Mouse (Mus musculus) embryonic facial prominence, embryonic 14.5 days (tissue): ENCODE measurements around the gene Ptchd3. TPM values are rescaled to one million over a fixed set of nuclear protein-coding genes. Genes with fewer than 3 reads are reported as not detected.
A peak's percentile ranks its signal among the peaks of the same experiment; 100 is the strongest.

ENCODE experiments used
- ATAC-seq: fragments of 200-750 bp; cut with Nextera tagmentation; 2 replicates; pipeline ENCODE4 v1.8.0; 2017; ENCODE audit warnings: low read depth, moderate number of reproducible peaks, moderate TSS enrichment
- DNase-seq: peaks from one replicate; pipeline ENCODE4 v3.0.0-alpha.2; 2015; ENCODE audit warnings: low spot score
- H3K27ac ChIP-seq: fragments of 300-500 bp; sonication (generic); replicated peaks from 2 replicates; pipeline ENCODE4 v1.5.1; 2014; ENCODE audit warnings: low read depth, mild to moderate bottlenecking, low read length, moderate library complexity
- H3K27me3 ChIP-seq: fragments of 300-500 bp; sonication (generic); replicated peaks from 2 replicates; pipeline ENCODE4 v1.6.1; 2014; ENCODE audit warnings: low read length; ENCODE audit not compliant: control insufficient read depth, insufficient read depth
- H3K36me3 ChIP-seq: fragments of 300-500 bp; sonication (generic); 2 replicates; pipeline ENCODE4 v1.6.1; 2014; ENCODE audit warnings: low read length, mixed read lengths; ENCODE audit not compliant: control insufficient read depth, insufficient read depth
- H3K4me1 ChIP-seq: fragments of 300-500 bp; sonication (generic); 2 replicates; pipeline ENCODE4 v1.6.1; 2014; ENCODE audit warnings: antibody characterized with exemption, low read length; ENCODE audit not compliant: control insufficient read depth, insufficient read depth
- H3K4me2 ChIP-seq: fragments of 300-500 bp; sonication (generic); 2 replicates; pipeline ENCODE4 v1.6.1; 2014; ENCODE audit warnings: low read depth, mild to moderate bottlenecking, low read length, moderate library complexity, mixed read lengths
- H3K4me3 ChIP-seq: fragments of 300-500 bp; sonication (generic); 2 replicates; pipeline ENCODE4 v1.5.1; 2014; ENCODE audit warnings: low read depth, mild to moderate bottlenecking, low read length
- H3K9ac ChIP-seq: fragments of 300-500 bp; sonication (generic); 2 replicates; pipeline ENCODE4 v1.6.1; 2014; ENCODE audit warnings: low read depth, mild to moderate bottlenecking, low read length, moderate library complexity, mixed read lengths
- H3K9me3 ChIP-seq: fragments of 300-500 bp; sonication (generic); 2 replicates; pipeline ENCODE4 v1.6.1; 2016; ENCODE audit warnings: low read length; ENCODE audit not compliant: control insufficient read depth
- WGBS: fragments of 180-500 bp; shearing (Covaris S2); extraction: QIAGEN DNeasy Blood & Tissue Kit; methylation state at CpG from one replicate; pipeline ENCODE4 v1.1.7; 2014; 5-methylcytosine and 5-hydroxymethylcytosine counted together
- polyA plus RNA-seq: library from polyadenylated mRNA; unstranded; fragments of >200 nt; fragmentation: Nextera tagmentation; extraction: Ambion mirVana; gene quantifications from 2 replicates; pipeline ENCODE4 v1.2.1, GENCODE M21; 2014

The Ptchd3 gene
- polyA plus RNA-seq, 1 experiment from 2014 or later, result not detected

GRCm38 (mm10) chr11:121794591-121795199, 35.4 kb upstream of the Ptchd3 start:
- no peaks in the 10 kb centered on the region for H3K27me3 ChIP-seq
- no peak overlapping the region for H3K4me2 ChIP-seq
- ATAC-seq, result peak; percentile 93
- no peaks in the 10 kb centered on the region for H3K9me3 ChIP-seq
- H3K4me1 ChIP-seq, result peaks cover 34% of the 10 kb centered on the region
- H3K36me3 ChIP-seq, result no peaks in the 10 kb centered on the region
- H3K27ac ChIP-seq, result peak overlapping the region; percentile 64
- DNase-seq, result peak; percentile 91
- no peak overlapping the region for H3K4me3 ChIP-seq
- no peak overlapping the region for H3K9ac ChIP-seq
- 22% methylated on average over 6 of the region's 6 CpGs for WGBS

GRCm38 (mm10) chr11:121795978-121796377, 34.1 kb upstream of the Ptchd3 start:
- peaks cover 27% of the 10 kb centered on the region for H3K4me1 ChIP-seq
- DNase-seq (no peak), ATAC-seq (no peak)
- H3K9me3 ChIP-seq, result no peaks in the 10 kb centered on the region
- no peak overlapping the region for H3K4me3 ChIP-seq
- H3K27me3 ChIP-seq, result no peaks in the 10 kb centered on the region
- H3K36me3 ChIP-seq, result no peaks in the 10 kb centered on the region
- H3K27ac ChIP-seq, result no peak overlapping the region
- no peak overlapping the region for H3K9ac ChIP-seq
- WGBS, result 90% methylated on average over 2 of the region's 2 CpGs
- H3K4me2 ChIP-seq, result no peak overlapping the region

- DNase-seq (no peak), ATAC-seq (no peak)
- H3K36me3 ChIP-seq, result no peaks in the 10 kb centered on the region
- no peaks in the 10 kb centered on the region for H3K9me3 ChIP-seq
- no peak overlapping the region for H3K4me3 ChIP-seq
- no peak overlapping the region for H3K4me2 ChIP-seq
- no peak overlapping the region for H3K9ac ChIP-seq
- H3K27ac ChIP-seq, result no peak overlapping the region
- H3K27me3 ChIP-seq, result no peaks in the 10 kb centered on the region
- 86% methylated on average over 2 of the region's 2 CpGs for WGBS
- peaks cover 18% of the 10 kb centered on the region for H3K4me1 ChIP-seq
Observed at GRCm38 (mm10) chr11:121798591-121798990, 31.5 kb upstream of the Ptchd3 start.

DNA sequence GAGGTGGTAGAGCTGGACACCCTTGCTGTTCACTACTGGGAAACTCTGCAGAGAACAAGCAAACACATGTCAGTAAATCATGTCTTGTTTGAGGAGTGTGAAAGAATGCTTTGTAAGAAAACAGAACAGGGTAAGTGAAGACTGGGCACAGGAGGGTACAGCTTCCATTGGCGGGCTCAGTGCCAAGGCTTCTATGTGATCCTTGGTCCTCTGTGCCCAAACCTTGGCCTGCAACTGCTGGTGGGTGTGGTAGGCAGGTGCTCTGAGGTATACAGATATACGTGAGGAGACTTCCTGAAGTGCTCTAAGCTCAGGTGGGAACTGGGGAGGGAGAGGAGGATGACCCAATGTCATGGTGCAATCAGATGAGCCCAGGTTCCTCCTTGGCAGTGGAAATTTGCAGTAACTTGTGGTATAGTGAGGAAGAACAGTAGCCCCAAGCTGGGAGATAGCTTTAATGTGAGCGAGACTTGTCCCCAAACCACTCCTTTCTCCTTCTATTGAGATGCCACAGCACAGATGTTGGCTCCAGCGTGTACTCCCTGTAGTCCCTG, 30.2 kb upstream of the Ptchd3 start:
- WGBS, result 78% methylated on average over 4 of the region's 4 CpGs
- no peak for DNase-seq
- Histone ChIP-seq H3K36me3 (no peaks in the 10 kb centered on the region), H3K4me2 (no peak overlapping the region), H3K27ac (no peak overlapping the region), H3K4me3 (no peak overlapping the region), H3K9ac (no peak overlapping the region), H3K27me3 (no peaks in the 10 kb centered on the region), H3K9me3 (no peaks in the 10 kb centered on the region), H3K4me1 (peaks cover 7% of the 10 kb centered on the region)
- no peak for ATAC-seq

GRCm38 (mm10) chr11:121802743-121803142, 27.3 kb upstream of the Ptchd3 start:
- Histone ChIP-seq H3K9me3 (no peaks in the 10 kb centered on the region), H3K27ac (no peak overlapping the region)
- no peak for ATAC-seq

DNA sequence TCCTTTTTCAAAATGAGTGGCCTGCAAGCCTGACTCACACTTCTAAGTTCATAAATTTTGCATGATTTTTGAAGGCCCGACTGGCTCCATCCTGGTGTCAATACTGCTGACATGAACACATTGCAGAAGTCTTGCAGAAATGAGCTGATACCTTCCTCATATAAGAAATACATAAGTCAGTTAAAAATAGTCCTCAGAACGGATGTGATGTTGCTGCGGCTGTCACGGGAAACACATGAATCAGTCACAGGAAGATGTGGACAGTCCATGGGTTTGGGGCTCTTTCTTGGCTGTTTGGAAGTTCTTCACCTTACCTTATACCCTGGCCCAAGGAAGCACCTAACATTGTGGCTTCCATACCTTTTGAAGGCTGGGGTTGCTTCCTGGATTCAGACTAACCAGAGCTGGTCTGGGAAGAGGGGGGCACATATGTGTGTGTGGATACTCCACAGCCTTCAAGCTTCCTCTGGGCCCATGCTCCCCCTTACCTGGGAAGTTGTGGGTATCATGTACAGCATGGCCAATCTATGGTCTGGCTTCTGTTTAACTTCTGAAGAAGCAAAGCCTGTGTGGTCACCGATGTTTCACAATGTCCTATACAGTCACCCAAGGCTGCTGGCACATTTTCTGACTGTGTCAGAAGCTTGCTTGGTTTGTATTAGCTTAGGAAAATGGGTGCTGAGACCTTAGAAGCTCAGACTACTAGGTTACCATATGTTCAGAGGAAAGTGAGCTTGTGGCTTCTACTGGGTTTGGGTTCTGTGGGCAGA, 25.6 kb upstream of the Ptchd3 start:
- no peak for DNase-seq
- H3K4me2 ChIP-seq, result no peak overlapping the region

More at GRCm38 (mm10) chr11:121802743-121803142, 27.3 kb upstream of the Ptchd3 start:
- H3K4me2 ChIP-seq, result no peak overlapping the region
- H3K4me1 ChIP-seq, result no peaks in the 10 kb centered on the region
- H3K4me3 ChIP-seq, result no peak overlapping the region
- no peaks in the 10 kb centered on the region for H3K36me3 ChIP-seq
- WGBS, result 88% methylated on average over 2 of the region's 2 CpGs
- H3K9ac ChIP-seq, result no peak overlapping the region
- peak; percentile 4 for DNase-seq
- H3K27me3 ChIP-seq, result no peaks in the 10 kb centered on the region

DNA sequence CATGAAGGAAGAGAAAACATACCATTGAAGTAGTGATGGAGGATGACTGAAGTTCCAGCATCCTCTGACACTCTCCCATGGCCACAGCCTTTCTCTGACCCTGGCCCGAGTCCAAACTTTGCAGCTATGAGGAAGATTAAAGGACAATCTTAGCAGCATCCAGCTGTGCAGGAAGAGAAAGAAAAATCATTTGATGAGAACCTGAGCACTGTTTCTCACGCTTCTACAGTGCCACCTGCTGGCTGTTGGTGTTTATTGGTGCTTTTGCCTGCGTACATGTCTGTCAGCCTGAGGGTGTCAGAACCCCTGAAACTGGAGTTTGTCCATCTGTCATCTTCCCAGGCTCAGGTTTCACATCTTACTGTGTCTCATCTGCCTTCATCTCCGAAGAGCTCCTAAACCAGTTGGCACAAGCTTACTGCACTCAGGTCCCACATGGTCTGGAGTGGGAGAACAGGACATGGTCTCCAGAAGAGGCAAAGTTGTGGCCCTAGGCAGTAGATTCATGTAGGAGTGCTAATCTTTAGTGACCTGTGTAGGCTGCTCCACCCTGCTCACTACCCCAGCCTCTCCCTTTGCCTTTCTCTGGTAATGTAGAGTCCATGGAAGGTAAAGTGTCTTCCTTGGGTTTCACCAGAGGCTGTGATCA, 21.7 kb upstream of the Ptchd3 start:
- peak; percentile 67 for ATAC-seq
- 4% methylated on average over 4 of the region's 4 CpGs for WGBS

More for the DNA sequence above, 25.6 kb upstream of the Ptchd3 start:
- H3K4me3 ChIP-seq, result no peak overlapping the region
- no peaks in the 10 kb centered on the region for H3K27me3 ChIP-seq
- H3K36me3 ChIP-seq, result no peaks in the 10 kb centered on the region
- no peak overlapping the region for H3K27ac ChIP-seq
- ATAC-seq, result no peak
- no peak overlapping the region for H3K9ac ChIP-seq
- H3K9me3 ChIP-seq, result no peaks in the 10 kb centered on the region
- no peaks in the 10 kb centered on the region for H3K4me1 ChIP-seq
- 87% methylated on average over 5 of the region's 5 CpGs for WGBS

GRCm38 (mm10) chr11:121808866-121809265, 21.2 kb upstream of the Ptchd3 start:
- DNase-seq (no peak), ATAC-seq (no peak)
- H3K4me1 ChIP-seq, result no peaks in the 10 kb centered on the region
- no peaks in the 10 kb centered on the region for H3K36me3 ChIP-seq
- H3K9me3 ChIP-seq, result no peaks in the 10 kb centered on the region
- no peak overlapping the region for H3K9ac ChIP-seq
- H3K4me3 ChIP-seq, result no peak overlapping the region
- 63% methylated on average over 1 of the region's 1 CpGs for WGBS
- no peaks in the 10 kb centered on the region for H3K27me3 ChIP-seq
- H3K27ac ChIP-seq, result no peak overlapping the region
- no peak overlapping the region for H3K4me2 ChIP-seq

More for the DNA sequence above, 21.7 kb upstream of the Ptchd3 start:
- Histone ChIP-seq H3K9ac (no peak overlapping the region), H3K4me1 (no peaks in the 10 kb centered on the region), H3K27ac (no peak overlapping the region), H3K27me3 (no peaks in the 10 kb centered on the region), H3K4me2 (no peak overlapping the region), H3K4me3 (no peak overlapping the region), H3K36me3 (no peaks in the 10 kb centered on the region), H3K9me3 (no peaks in the 10 kb centered on the region)
- peak; percentile 90 for DNase-seq
